Mouse (Mus musculus): ENCODE results near the gene Ncapd3.
A peak's percentile ranks its signal among the peaks of the same experiment; 100 is the strongest.

Gene Ncapd3

GRCm38 (mm10) chr9:27049492-27049891, 19.5 kb downstream of the Ncapd3 start:
- DNase-seq: no peak

GRCm38 (mm10) chr9:27058341-27058740, 28.4 kb downstream of the Ncapd3 start:
- DNase-seq: no peak

GRCm38 (mm10) chr9:27070895-27071294, 40.9 kb downstream of the Ncapd3 start:
- DNase-seq: no peak

- no peak for DNase-seq
Observed at GRCm38 (mm10) chr9:27074677-27075076, 44.7 kb downstream of the Ncapd3 start.

- DNase-seq: no peak
Observed at GRCm38 (mm10) chr9:27075812-27076211, 45.8 kb downstream of the Ncapd3 start.

- no peak for DNase-seq
Observed at GRCm38 (mm10) chr9:27086256-27086655, 56.3 kb downstream of the Ncapd3 start.

- no peak for DNase-seq
Observed at GRCm38 (mm10) chr9:27087402-27087801, 57.4 kb downstream of the Ncapd3 start.

GRCm38 (mm10) chr9:27090134-27090533, 60.2 kb downstream of the Ncapd3 start:
- no peak for DNase-seq

- no peak for DNase-seq
Observed at GRCm38 (mm10) chr9:27090801-27091775, 61.1 kb downstream of the Ncapd3 start.

- no peak for DNase-seq
Observed at GRCm38 (mm10) chr9:27092916-27093315, 62.9 kb downstream of the Ncapd3 start.

GRCm38 (mm10) chr9:27098092-27098491, 68.1 kb downstream of the Ncapd3 start:
- DNase-seq: peak in 1 of 2 experiments; percentile 32

- no peak for DNase-seq
Observed at GRCm38 (mm10) chr9:27098557-27098956, 68.6 kb downstream of the Ncapd3 start.

- DNase-seq: no peak
Observed at GRCm38 (mm10) chr9:27099474-27099873, 69.5 kb downstream of the Ncapd3 start.

- DNase-seq: no peak
Observed at GRCm38 (mm10) chr9:27101466-27101865, 71.5 kb downstream of the Ncapd3 start.

GRCm38 (mm10) chr9:27106081-27106480, 76.1 kb downstream of the Ncapd3 start:
- DNase-seq: peak; percentile 58 to 59

- DNase-seq: no peak
Observed at GRCm38 (mm10) chr9:27108451-27108850, 78.5 kb downstream of the Ncapd3 start.

- peak; percentile 54 to 73 for DNase-seq
Observed at GRCm38 (mm10) chr9:27109533-27110514, 79.8 kb downstream of the Ncapd3 start.

- DNase-seq: no peak
Observed at GRCm38 (mm10) chr9:27110681-27111080, 80.7 kb downstream of the Ncapd3 start.

- DNase-seq: no peak
Observed at GRCm38 (mm10) chr9:27111756-27112155, 81.8 kb downstream of the Ncapd3 start.

GRCm38 (mm10) chr9:27121254-27121653, 91.3 kb downstream of the Ncapd3 start:
- DNase-seq: no peak

- DNase-seq: no peak
Observed at GRCm38 (mm10) chr9:27122076-27122475, 92.1 kb downstream of the Ncapd3 start.

GRCm38 (mm10) chr9:27122963-27123362, 93.0 kb downstream of the Ncapd3 start:
- DNase-seq: no peak

- no peak for DNase-seq
Observed at GRCm38 (mm10) chr9:27123947-27124346, 94.0 kb downstream of the Ncapd3 start.

Data from kidney, postnatal 4 days (tissue).